Mouse (Mus musculus) urinary bladder, postnatal 4 days (tissue): Measurements from ENCODE around the gene Elmo1.

ENCODE experiments used
- DNase-seq, 2 experiments: peaks; one replicate each; pipeline ENCODE4 v3.0.0; 2021 to 2022; ENCODE audit warnings: low spot score in 2 of 2

Elmo1 gene

DNA sequence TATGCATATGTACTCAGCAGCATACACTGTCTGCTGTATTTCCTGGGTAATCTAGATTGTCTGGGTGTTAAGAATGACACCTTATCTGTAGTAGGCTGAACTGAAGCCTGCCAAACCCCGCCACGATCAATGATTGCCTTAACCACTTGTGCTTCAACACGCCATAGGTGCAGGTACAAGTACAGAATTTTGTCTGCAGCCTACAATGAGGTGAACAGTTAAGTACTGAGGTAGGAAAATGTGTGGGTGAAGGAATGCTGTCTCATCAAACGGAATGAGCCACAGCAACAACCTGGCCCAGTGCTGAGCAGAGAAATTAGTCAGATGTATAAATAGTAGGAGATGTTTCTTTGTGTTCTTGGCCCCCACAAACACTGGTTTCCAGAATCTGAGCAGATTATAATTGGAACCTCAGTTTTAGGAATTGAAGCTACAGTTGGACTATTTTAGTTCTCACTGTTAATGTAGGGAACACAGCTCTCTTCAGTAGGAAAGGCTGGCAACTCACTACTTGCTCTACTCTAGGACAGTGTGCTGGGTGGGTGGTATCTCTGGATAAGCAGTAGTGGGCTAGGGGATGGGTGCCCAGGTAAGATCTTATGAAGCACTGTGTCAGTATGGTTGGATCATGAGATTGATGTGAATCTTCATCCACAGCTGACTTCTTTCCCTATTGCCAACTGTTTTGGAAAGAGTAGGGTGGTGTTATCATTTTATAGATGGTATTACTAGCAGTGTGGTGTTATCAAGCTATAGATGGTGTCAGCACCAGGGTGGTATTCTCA, 4.7 kb downstream of the Elmo1 start:
- no peak for DNase-seq

DNA sequence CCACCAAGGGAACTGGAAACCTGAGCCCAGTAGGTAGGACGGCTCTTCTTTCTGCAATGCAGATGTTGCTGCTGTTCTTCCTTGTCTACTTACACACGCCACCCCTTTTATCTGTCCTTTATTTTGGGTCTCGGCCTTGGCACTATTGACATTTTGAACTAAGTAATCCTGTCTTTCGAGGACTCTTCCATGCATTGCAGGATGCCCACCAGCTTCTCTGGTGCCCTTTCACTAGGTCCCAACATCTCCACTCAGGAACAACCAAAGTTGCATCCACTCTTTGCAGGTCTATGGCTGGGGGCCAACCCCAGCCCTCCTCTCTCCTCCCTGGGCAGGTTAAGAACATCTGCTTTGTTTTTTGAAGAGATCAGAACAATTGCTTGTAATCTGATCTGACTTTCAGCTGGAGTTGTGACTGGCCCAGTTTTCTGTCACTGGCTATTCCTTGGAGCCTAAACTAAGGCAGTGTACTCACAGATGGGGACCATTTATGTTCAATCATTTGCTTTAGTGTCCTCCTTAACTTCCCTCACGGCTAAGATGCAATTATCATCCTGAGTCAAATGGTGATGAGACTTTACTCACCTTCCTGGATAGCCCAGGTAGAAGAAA, 6.7 kb downstream of the Elmo1 start:
- no peak for DNase-seq

DNA sequence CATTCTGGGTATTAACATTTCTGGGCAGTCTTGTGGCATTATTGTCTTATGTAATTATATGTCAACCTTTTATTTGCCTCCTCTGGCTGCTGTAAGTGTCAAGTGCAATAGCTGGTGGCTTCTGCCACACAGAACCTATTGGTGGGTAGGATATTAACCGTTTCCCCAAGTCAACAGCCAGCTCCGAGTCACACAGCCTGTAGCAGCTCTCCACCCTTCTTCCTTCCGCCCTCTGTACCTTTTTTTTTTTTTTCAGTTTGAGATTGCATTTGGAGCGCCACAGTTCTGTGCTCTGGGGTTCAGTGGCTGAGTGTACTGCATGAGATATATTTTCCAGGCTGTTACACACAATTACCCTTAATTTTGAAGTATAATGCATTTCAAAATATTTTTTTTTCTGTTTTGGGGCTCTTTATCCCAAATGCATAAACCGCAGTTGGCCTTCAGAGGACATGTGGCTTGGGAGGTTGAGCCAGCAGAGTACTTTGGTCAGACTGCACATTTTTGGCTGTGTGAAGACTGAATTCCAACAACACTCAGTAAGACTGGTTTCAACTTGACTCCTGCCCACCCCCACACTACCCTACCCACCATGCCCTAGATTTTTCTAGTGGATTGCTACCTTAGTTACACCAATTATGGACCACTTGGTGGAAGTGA, 7.7 kb downstream of the Elmo1 start:
- no peak for DNase-seq

DNA sequence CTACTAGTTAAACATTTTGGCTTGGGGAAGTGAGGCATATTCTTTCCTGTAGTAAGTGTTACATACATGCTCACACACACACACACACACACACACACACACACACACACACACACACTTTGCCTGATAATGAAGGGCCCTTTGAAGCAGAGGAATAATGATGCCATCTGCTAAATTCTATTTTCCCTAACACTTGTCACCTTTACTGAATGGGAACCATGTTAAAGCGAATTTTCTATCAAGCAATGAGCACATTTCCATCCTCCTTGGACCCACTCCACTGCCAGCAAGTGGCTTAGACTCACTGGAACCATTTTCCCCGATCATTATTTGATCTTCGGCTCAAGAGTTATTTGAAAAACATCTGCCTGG, 8.2 kb downstream of the Elmo1 start:
- no peak for DNase-seq

DNA sequence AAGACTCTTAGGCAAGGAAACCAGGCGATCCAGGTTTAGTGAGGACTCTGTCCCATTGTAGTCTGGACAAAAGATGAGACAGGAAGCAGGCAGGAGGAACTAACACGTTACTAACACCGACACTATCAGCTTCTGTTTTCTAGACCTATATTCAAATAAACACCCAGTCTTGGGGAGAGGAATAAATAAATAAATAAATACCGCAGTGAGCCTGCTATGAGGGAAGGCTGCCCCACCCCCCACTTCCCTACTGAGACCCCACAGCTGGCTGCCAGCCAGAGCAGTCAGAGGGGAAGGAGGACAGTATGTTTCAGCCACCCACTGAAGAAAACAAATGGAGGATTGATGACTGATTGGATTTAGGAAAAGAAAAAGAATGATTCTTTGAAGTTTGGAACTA, 9.2 kb downstream of the Elmo1 start:
- no peak for DNase-seq

DNA sequence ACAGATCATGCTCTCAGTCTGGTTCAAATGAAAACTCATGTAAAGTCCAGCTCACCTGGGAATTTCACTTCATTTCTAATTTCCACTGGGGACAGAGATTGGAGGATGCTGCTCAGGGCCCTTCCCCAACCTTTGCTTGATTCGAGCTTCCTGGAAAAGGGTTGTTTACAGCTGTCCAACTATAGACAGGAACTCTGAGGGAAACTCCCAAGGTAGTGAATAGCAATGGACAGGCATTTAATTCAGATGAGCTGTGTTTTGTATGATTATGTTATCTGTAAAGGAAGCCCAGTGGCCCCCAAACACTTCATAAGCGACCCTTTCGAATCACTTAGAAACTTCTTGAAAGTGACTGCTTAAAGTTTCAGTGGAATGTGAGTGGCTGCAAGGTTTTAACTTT, 10.0 kb downstream of the Elmo1 start:
- DNase-seq = no peak

DNA sequence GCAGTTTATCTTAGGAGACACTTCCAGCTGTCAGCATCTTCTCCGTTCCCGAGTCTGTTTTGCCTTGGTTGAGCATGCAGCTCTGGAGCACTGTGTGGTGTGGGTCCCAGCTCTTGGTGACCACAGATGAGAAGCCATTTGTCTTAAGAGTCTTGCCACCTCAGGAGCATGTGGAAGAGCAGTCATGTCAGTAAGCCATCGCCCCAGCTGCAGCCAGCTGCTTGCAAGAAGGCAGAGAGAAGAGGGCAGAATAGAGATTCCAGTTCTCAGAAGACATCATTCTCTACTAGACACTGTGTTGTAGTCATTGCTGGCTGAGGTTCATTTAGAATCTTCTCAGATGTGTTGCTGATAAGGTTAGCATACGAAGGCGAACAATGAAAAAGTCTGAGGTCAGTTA, 11.3 kb downstream of the Elmo1 start:
- DNase-seq = no peak

DNA sequence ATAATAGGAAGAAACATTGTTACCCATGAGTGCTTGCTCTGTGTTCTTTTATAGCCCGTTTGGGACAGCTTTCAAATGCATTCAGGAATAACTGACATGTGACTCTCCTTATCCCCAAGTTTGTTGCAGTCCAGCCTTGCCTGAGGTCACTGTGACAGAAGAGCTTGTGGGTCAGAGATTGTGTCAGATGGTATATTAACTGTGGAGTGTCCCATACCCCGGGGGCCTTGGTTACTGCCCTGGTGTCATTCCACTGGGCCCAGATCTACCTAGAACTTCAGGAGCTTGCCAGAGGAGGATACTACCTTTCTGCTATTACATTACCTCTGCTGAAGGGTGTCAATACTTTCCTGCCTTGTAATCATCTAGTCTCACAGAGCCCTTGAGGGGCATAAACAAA, 14.4 kb downstream of the Elmo1 start:
- DNase-seq = no peak

DNA sequence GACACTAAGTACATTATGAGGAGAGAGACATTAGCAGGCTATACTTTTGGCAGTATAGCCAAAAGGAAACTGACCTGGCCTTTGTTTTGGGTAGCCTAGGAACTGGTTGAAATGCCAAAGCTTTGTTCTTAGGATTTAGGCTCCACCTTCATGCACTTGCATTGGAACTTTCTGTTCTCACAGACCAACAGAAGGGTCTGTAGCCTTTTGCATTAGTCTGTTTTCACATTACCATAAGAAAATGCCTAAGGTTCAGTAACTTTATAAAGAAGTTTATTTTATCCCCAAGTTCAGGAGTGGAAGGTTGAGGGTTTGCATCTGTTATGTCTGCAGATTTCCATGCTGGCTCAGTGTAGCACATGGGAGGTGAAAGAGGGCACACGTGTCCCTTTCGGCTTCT, 15.6 kb downstream of the Elmo1 start:
- no peak for DNase-seq

DNA sequence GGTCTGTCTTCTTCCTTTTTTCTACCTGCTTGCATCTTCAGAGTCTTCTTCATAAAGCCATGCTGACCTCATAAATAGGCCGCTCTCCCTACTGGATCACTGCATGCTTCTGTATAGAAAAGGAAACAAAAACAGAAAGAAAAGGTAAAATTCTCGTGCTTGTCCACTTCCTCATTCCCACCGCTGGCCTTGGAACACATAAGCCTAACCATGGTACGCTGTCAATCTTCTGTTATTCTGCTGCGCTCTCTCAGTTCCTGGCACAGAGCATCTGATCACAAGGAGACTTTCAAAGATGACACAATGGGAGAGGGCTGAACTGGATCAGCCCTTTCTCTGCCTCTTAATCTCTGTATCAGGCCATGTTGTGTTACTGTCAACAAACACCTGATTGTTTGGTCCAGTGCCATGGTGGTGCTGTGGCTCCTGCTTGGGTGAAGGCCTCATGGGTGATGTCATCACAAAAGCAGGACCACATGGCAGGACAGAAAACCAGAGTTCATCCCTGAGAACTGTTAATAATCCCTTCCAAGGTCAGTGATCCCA, 17.6 kb downstream of the Elmo1 start:
- no peak for DNase-seq

DNA sequence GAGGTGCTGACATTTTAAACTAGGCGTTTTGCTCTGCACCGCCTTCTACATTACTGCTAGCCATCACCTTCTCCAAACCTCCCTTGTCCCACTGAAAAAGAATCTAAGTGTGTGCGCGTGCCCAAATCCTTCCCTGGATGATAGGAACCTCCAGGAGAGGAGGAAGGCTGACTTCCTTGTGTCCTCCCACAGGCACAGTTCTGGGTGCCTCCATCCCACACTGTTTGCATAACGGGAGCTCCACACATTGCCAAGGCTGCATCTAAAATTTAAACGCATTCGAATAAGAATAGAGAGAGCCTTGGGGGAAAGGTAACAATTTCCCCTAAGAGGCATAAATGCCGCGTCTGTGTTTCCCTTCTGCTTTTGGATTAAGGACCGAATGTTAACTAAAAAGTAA, 18.6 kb downstream of the Elmo1 start:
- DNase-seq = no peak

DNA sequence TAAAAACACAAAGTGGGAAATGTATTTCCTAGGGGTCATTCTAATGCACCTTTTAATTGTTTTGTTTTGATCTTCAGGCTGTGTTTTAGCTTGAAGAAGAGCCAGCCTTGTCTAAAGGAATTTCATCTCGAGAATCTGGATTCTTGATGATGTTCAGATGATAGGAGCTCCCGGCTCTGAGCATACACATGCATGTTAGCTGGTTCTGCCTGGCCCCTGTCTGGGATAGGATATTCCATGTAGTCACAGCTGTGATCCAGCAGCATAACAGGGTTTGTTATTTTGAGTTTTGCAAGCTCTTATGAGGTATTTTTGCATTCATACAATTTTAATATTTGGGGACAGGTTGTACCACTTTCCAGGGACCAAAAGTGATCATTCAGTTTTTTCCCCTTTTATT, 19.1 kb downstream of the Elmo1 start:
- no peak for DNase-seq

DNA sequence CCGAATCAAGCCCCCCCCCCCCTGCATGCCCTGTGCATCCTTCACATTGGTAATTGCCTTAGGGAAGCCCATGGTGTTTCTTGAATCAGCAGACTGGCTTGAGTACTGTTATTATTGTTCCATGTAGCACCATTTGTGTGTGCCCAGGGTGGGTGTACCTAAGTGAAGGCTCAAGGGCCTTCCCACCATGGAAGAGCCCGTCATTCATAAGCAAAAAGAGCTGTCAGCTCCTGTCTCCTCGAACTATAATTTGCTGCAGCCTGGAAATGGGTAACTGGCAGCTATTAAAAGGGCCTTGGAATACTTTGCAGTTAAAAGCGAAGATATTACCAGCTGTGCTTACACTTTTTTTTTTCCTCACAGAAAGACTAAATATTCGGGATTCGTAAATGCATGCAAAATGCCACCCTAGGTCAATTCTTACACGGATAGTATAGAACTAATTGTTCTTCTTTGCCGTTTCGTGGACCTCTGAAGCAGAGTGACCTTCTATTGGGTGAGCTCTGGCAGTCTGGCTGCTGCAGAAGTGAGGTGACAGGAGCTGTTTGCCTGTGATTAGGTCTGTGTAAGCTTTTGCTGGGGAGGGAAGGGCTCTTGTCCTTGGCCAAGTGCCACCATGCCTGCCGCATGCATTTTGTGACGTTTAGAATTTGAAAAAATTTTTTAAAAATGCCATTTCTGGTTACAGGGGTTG, 19.7 kb downstream of the Elmo1 start:
- no peak for DNase-seq

DNA sequence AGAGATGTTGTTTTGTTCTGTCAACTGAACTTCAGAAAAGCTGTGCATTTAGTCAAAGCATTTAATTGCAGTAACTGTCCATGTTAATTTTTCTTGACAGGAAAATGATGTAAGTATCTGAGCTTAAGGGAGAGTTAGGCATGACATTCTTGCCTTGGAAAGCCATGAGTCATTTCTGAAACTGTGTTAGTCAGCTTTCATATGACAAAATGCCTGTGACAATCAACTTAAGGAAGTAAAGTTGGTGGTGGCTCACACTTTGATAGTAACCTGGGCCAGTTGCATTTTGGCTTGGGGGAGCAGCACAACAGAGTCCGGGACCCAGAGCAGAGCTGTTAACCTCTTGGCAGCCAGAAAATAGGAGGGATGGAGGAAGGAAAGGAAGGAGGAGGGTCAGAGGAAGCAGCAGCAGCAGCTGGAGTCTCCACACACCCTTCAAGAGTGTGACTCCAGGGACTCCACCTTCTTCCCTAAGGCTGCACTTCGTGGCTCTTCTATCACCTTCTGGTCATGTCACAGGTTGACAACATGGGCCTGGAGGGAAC, 20.9 kb downstream of the Elmo1 start:
- no peak for DNase-seq

DNA sequence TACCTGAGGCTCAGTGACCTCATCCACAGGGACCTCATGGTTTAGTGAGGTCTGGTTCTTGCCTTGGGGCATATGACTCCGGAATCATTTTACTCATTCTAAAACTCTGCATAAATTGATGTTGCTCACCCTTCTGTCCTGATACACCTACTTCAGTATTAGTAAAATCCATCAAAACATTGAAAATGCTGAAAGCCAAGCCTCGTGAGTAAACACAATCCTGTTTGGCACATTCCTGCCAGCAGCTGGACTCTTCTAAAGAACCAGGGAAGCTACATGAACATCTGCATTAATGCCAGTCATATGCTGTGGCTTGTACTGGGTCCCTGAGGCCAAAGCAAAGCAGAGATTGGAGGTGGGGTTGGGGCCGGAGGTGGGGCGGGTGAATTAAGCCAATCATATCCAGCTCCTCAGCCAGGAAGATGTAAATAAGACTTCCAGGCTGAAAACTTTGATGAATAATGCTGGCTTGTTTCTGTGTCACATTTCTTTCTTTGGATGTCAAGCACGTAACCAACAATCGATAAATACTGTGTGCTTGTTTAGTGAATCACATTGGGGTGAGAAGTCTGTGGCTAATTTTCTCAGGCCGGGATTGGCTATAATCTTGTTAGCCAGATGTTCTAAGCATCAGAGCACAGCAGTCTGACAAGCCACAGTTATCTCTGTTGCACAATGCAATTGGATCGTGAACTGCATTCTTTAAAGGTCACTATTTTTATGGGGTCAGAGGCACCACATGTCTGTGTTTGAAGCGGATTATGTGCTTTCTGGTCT, 24.9 kb downstream of the Elmo1 start:
- no peak for DNase-seq

DNA sequence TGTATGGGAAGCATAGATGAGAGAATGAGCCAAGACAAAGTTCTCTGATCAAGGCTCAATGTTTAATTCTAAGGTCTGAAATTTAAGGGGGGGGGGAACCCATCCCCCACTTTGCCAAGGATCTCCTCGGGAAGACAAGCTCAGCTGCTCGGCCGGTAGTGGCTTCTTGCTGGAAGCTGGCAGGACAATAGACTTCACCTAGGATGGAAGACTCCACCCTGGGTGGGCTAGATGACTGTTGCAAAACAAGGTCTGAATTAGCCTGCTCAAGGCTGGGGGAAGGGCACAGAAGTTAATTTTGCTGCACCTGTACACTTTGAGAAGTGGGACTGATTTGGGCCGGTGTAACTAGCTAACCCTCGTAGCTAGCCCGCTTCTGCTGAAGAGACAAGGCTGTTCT, 25.6 kb downstream of the Elmo1 start:
- DNase-seq = no peak

DNA sequence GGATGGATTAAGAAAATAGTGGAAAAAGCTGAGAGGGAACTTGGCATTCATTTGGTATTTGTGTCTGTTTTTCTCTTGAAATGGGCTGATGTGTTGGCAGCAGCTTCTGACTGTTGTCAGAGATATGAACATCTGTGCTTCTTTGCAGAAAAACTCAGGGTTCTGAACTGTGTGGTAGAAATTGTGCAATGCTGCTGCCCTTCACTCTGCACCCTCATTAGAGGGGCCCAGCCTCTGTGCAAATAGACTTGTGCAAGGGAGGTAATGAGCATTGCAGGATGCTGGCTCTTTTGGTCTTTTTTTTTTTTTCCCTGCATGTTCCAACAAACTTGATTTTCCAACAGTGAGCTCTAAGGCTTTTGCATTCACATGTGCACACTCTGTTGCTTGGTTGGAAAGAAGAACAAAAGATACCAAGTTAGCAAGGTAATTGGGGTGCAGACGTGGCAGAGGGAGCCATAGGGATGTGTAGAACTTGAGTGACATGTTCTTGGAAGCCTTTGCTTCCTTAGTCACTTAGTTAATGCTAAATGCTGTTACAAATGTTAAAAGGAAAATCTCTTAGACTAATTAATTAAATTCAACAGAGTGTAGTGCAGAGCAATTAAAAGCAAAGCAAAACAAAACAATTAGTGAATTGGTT, 26.6 kb downstream of the Elmo1 start:
- no peak for DNase-seq

DNA sequence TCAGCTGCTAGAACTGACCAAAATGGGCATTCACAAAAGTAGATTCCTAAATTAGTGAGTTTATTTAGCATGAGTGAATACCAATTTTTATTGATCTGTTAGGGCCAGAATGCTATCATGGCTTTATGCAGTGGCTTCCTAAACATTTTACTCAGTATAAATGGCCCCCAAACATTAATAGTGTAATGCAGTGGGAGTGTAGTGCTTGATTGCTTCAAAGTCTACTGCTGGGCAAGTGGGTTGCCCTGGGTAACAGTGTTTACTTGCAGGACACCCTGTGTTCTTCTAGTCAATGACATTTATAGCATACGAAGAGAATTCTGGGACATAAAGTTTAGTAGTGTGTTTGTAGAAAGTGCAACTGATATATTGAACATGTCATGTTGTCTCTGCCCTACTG, 27.3 kb downstream of the Elmo1 start:
- no peak for DNase-seq

DNA sequence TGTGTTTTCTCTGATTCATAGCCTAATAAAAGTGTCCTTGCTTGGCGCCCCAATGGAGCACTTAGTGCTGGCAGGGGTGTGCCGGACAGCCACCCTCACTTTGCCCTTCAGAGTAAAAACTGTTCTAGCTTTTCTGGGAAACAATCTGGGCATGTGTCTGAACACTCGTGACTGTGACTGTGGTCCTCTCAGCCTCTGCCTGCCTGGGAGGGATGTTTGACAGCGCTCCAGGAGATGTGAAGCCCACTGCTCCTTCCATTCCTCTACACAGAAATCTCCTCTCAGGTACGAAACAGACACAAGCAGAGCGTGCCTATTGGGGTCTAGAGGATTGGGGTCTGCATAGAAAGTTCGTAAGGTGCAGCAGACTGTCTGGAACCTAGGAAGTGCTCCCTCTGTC, 28.5 kb downstream of the Elmo1 start:
- no peak for DNase-seq

DNA sequence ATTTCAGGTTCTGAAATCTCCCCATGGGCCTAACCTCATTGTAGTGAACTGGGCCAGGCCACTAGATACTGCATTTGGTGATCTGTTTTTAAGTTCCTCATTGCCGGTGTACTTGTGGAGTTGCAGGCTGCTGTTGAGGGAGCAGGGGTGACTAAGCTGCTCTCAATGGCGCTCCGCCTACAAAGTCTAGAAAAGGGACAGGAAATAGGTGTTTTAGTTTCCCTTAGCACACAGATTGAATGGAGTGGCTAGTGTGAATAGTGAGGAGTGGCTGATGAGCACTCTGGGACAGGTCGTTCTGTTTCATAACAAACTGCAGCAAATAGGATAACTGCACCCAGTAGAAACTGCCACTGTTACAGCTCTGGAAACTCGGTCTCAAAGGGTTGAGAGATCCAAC, 30.3 kb downstream of the Elmo1 start:
- DNase-seq = no peak
